Mouse (Mus musculus) Patski (cell line): ENCODE measurements around the gene Sept9. TPM values are rescaled to one million over a fixed set of nuclear protein-coding genes. Genes with fewer than 3 reads are reported as not detected.

ENCODE experiments used
- ATAC-seq: fragments of 100-300 bp; one replicate; pipeline ENCODE4 v1.8.0; 2021
- CTCF ChIA-PET: fragments of 350-600 bp; sonication (Branson Sonifier 250); formaldehyde crosslinking; loops from one replicate; lab custom pipeline; 2022; ENCODE audit warnings: inconsistent platforms; lab: Charles Lee
- POLR2A ChIA-PET: fragments of 350-600 bp; sonication (Branson Sonifier 250); formaldehyde crosslinking; loops from one replicate; lab custom pipeline; 2022; ENCODE audit warnings: antibody characterized with exemption, inconsistent platforms; lab: Charles Lee
- DNase-seq: peaks from one replicate; pipeline ENCODE4 v3.0.0-alpha.2; 2011; ENCODE audit warnings: low read depth, low spot score
- H3K27me3 ChIP-seq: fragments of 371-371 bp; one replicate; pipeline ENCODE4 v1.5.1; 2021
- CTCF ChIP-seq: fragments of 100-300 bp; IDR thresholded peaks from one replicate; pipeline ENCODE4 v1.5.1; 2021
- in situ Hi-C: fragments of 300-500 bp; cut with MboI; formaldehyde crosslinking; loops from 3 replicates; pipeline ENCODE4 v1.11.1; 2018; ENCODE audit warnings: low pct_unique_long_range_greater_than_20kb, mixed read lengths
- polyA plus RNA-seq: library from polyadenylated mRNA; unstranded; gene quantifications from one replicate; pipeline ENCODE4 v1.2.3, GENCODE M21; 2021

The Sept9 gene
- polyA plus RNA-seq, 1 experiment from 2014 or later, result 87.6 TPM

DNA sequence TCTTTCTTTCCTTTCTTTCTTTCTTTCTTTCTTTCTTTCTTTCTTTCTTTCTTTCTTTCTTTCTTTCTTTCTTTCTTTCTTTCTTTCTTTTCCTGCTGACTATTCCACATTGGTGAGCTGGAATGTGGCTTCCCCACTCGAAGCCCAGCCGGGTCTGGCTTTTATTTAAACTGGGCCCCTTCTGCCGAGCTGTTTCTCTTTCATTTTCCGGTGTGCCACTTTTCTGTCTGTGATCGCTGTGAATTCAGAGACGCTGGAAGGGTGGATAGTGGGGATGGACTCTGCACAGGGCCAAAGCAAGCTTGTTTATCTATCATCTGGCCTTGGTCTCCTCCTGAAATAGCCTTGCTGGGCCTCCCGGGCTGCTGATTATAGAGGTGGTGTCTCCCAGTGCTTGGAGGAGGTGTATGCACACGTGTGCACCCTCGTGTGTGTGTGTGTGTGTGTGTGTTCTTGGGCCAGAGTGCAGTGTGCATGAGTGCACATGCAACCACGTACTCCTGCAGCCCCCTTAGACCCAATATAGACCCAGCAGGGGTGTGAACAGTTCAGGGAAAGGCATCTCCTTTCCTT lies 33.5 kb downstream of the Sept9 start:
- POLR2A ChIA-PET, result interaction anchor here (0.7 kb wide), 1 partner anchor 10 kb away, joined by 3 read pairs; no protein-coding TSS in a partner anchor
- CTCF ChIA-PET, result interaction anchor here (1.1 kb wide), 1 partner anchor 15 kb away, joined by 3 read pairs; no protein-coding TSS in a partner anchor
- DNase-seq, result no peak
- H3K27me3 ChIP-seq, result no peaks in the 10 kb centered on the region
- in situ Hi-C loops, result no loop called here
- TF ChIP-seq CTCF, result no peak
- ATAC-seq, result no peak

- ATAC-seq, result no peak
- no peaks in the 10 kb centered on the region for H3K27me3 ChIP-seq
- in situ Hi-C loops, result no loop called here
- no peak for TF ChIP-seq CTCF
- ChIA-PET CTCF (interaction anchor here (1.2 kb wide), 1 partner anchor 124 kb away, joined by 3 read pairs; no protein-coding TSS in a partner anchor), POLR2A (no interaction called here)
- DNase-seq, result no peak
These were observed 34.4 kb downstream of the Sept9 start for GRCm38 (mm10) chr11:117233818-117234217.

- no peak for ATAC-seq
- no peaks in the 10 kb centered on the region for H3K27me3 ChIP-seq
- CTCF ChIA-PET, result interaction anchor here (0.9 to 6.9 kb wide), 4 partner anchors 13 to 164 kb away, joined by 3 to 53 read pairs (median 3); no protein-coding TSS in a partner anchor
These were observed 35.8 kb downstream of the Sept9 start for GRCm38 (mm10) chr11:117235086-117235897.

DNA sequence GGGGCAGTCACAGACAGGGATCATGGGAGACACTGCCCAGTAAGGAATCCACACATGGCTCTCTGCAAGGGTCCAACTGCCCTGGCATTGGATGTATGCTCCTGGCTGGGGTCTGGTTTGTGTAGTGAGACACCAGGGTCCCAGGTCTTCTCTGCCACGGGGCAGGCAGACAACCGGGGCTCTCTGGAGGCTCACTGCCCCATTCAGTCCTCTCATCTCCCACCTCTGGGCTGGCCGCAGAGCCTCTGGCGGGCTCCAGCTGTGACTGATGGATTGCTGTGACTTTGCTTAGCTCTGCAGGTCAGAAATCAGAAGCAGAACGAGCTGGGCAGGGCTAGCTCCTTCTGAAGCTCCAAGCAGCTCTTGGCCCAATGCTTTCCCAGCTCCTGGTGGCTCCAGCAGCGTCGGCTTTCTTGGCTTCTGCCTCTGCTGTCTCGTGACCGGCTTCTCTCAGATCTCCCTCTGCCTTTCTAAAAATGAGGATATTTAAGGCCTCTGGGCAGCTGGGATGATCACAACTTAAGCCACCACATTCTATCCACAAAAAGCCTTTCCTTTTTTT lies 36.5 kb downstream of the Sept9 start:
- no peaks in the 10 kb centered on the region for H3K27me3 ChIP-seq
- ChIA-PET POLR2A (interaction anchor here (1.0 kb wide), 1 partner anchor 12 kb away, joined by 4 read pairs; no protein-coding TSS in a partner anchor), CTCF (interaction anchor here (0.9 to 6.9 kb wide), 6 partner anchors 12 to 165 kb away, joined by 3 to 53 read pairs (median 3); no protein-coding TSS in a partner anchor)
- no peak for TF ChIP-seq CTCF
- DNase-seq (no peak), ATAC-seq (no peak)
- in situ Hi-C loops, result loop anchor here (5.0 kb wide), 2 partner anchors 76 to 121 kb away; no protein-coding TSS in a partner anchor

More at GRCm38 (mm10) chr11:117235086-117235897, 35.8 kb downstream of the Sept9 start:
- DNase-seq, result no peak
- in situ Hi-C loops, result loop anchor here (5.0 kb wide), 2 partner anchors 77 to 122 kb away; no protein-coding TSS in a partner anchor
- no peak for TF ChIP-seq CTCF
- POLR2A ChIA-PET, result no interaction called here

DNA sequence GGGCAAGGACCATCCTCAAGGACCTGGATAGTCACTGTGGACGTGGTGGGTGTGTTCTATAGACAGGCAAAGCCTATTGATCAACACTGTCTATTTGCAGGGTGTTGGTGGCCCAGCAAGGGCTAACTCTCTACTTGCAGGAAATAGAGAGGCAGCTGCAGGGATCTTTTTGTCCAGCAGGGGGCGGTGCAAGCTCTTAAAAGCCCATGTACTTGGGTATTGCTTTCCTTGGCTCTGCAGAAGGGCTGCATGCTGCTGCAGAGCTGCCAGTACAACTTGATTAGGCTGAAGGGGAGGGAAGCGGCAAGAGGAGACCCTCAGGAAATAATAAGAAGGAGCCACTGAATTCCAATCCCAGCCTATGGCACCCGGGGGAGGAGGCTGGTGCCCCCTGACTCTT lies 38.7 kb downstream of the Sept9 start:
- DNase-seq (no peak), ATAC-seq (no peak)
- TF ChIP-seq CTCF, result no peak
- in situ Hi-C loops, result loop anchor here (5.0 kb wide), 2 partner anchors 74 to 119 kb away; no protein-coding TSS in a partner anchor
- H3K27me3 ChIP-seq, result no peaks in the 10 kb centered on the region
- ChIA-PET POLR2A (no interaction called here), CTCF (interaction anchor here (1.1 to 6.9 kb wide), 6 partner anchors 10 to 121 kb away, joined by 3 to 53 read pairs (median 10); no protein-coding TSS in a partner anchor)

DNA sequence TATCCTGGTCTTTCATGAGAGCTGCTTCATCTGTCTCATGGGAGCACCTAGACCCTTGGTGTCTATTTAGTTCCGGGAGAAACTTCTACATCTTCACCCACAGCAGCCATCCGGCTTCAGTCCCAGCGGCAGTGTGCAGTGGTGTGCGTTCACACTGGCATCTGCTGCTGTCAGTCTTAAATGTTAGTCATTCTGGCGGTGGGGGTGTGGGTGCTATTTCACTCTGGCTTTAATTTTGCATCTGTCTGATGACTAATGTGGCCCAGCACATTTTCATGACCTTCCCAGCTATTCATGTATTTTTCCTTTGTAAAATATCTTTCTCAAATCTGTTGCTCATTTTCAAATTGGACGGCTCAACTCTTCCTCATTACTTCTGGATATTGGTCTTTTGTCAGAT lies 40.2 kb downstream of the Sept9 start:
- CTCF ChIA-PET, result interaction anchor here (0.7 to 6.9 kb wide), 3 partner anchors 14 to 120 kb away, joined by 3 to 53 read pairs (median 47); no protein-coding TSS in a partner anchor
- POLR2A ChIA-PET, result no interaction called here
- in situ Hi-C loops, result loop anchor here (5.0 kb wide), 2 partner anchors 73 to 118 kb away; no protein-coding TSS in a partner anchor

GRCm38 (mm10) chr11:117240322-117240721 lies 40.9 kb downstream of the Sept9 start:
- TF ChIP-seq CTCF, result no peak
- ATAC-seq (no peak), DNase-seq (no peak)
- in situ Hi-C loops, result no loop called here
- no peaks in the 10 kb centered on the region for H3K27me3 ChIP-seq
- POLR2A ChIA-PET, result interaction anchor here (0.7 kb wide), 1 partner anchor 152 kb away, joined by 3 read pairs; no protein-coding TSS in a partner anchor
- CTCF ChIA-PET, result interaction anchor here (5.1 to 6.9 kb wide), 2 partner anchors 71 to 119 kb away, joined by 47 to 53 read pairs; no protein-coding TSS in a partner anchor

More for the DNA sequence above, 40.2 kb downstream of the Sept9 start:
- TF ChIP-seq CTCF, result no peak
- DNase-seq (no peak), ATAC-seq (no peak)
- H3K27me3 ChIP-seq, result no peaks in the 10 kb centered on the region

GRCm38 (mm10) chr11:117240861-117241738 lies 41.6 kb downstream of the Sept9 start:
- H3K27me3 ChIP-seq, result no peaks in the 10 kb centered on the region
- ChIA-PET CTCF (interaction anchor here (5.1 to 6.9 kb wide), 2 partner anchors 70 to 119 kb away, joined by 47 to 53 read pairs; no protein-coding TSS in a partner anchor), POLR2A (no interaction called here)
- in situ Hi-C loops, result no loop called here
- DNase-seq, result no peak
- ATAC-seq, result no peak
- TF ChIP-seq CTCF, result no peak
